Mouse (Mus musculus): ENCODE results near the gene Pla2g1b. TPM values are rescaled to one million over a fixed set of nuclear protein-coding genes. Genes with fewer than 3 reads are reported as not detected.

The Pla2g1b gene
- polyA plus RNA-seq, 1 experiment from 2014 or later = 489 TPM

GRCm38 (mm10) chr5:115450410-115451317 lies 15.4 kb upstream of the Pla2g1b start:
- ATAC-seq (ENCODE audit: low FRiP score, low TSS enrichment) (no peak), DNase-seq (ENCODE audit: low spot score) (no peak)
- Histone ChIP-seq H3K4me3 (ENCODE audit: low read depth, low read length) (no peak overlapping the region), H3K9me3 (ENCODE audit: control insufficient read depth, low read length) (no peaks in the 10 kb centered on the region), H3K4me2 (replicated peaks; ENCODE audit: low read depth) (no peak overlapping the region), H3K4me1 (replicated peaks; ENCODE audit: control insufficient read depth, insufficient read depth) (no peaks in the 10 kb centered on the region), H3K27ac (replicated peaks) (no peak overlapping the region), H3K27me3 (ENCODE audit: control insufficient read depth, insufficient read depth, low read length) (no peaks in the 10 kb centered on the region), H3K36me3 (ENCODE audit: control insufficient read depth, insufficient read depth, low read length) (no peaks in the 10 kb centered on the region), H3K9ac (ENCODE audit: low read length) (no peak overlapping the region)
- no peak for TF ChIP-seq EP300 (optimal IDR thresholded peaks at IDR 0.05)
- TF ChIP-seq CTCF (IDR thresholded peaks at IDR 0.05; ENCODE audit: low read depth) = no peak
- 91% methylated on average over 27 of the region's 27 CpGs for WGBS

- H3K4me3 ChIP-seq (ENCODE audit: low read depth, low read length) = no peak overlapping the region
- ATAC-seq (ENCODE audit: low FRiP score, low TSS enrichment) (no peak; the same call in 1 of the 2 replicates), DNase-seq (ENCODE audit: low spot score) (no peak)
- H3K4me1 ChIP-seq (replicated peaks; ENCODE audit: control insufficient read depth, insufficient read depth) = no peaks in the 10 kb centered on the region
- H3K4me2 ChIP-seq (replicated peaks; ENCODE audit: low read depth) = no peak overlapping the region
- H3K27ac ChIP-seq (replicated peaks) = no peak overlapping the region
- H3K9ac ChIP-seq (ENCODE audit: low read length) = no peak overlapping the region
- no peaks in the 10 kb centered on the region for H3K27me3 ChIP-seq (ENCODE audit: control insufficient read depth, insufficient read depth, low read length)
- no peaks in the 10 kb centered on the region for H3K9me3 ChIP-seq (ENCODE audit: control insufficient read depth, low read length)
- H3K36me3 ChIP-seq (ENCODE audit: control insufficient read depth, insufficient read depth, low read length) = no peaks in the 10 kb centered on the region
- 82% methylated on average over 12 of the region's 12 CpGs for WGBS
- TF ChIP-seq CTCF (IDR thresholded peaks at IDR 0.05; ENCODE audit: low read depth) = no peak
- no peak for TF ChIP-seq EP300 (optimal IDR thresholded peaks at IDR 0.05)
Measured at GRCm38 (mm10) chr5:115454422-115455090, 11.5 kb upstream of the Pla2g1b start.

GRCm38 (mm10) chr5:115455838-115456237 lies 10.2 kb upstream of the Pla2g1b start:
- Histone ChIP-seq H3K4me1 (replicated peaks; ENCODE audit: control insufficient read depth, insufficient read depth) (no peaks in the 10 kb centered on the region), H3K4me3 (ENCODE audit: low read depth, low read length) (no peak overlapping the region), H3K9me3 (ENCODE audit: control insufficient read depth, low read length) (no peaks in the 10 kb centered on the region), H3K9ac (ENCODE audit: low read length) (no peak overlapping the region), H3K27me3 (ENCODE audit: control insufficient read depth, insufficient read depth, low read length) (no peaks in the 10 kb centered on the region), H3K36me3 (ENCODE audit: control insufficient read depth, insufficient read depth, low read length) (no peaks in the 10 kb centered on the region), H3K4me2 (replicated peaks; ENCODE audit: low read depth) (no peak overlapping the region), H3K27ac (replicated peaks) (no peak overlapping the region)
- TF ChIP-seq EP300 (optimal IDR thresholded peaks at IDR 0.05) (no peak), CTCF (IDR thresholded peaks at IDR 0.05; ENCODE audit: low read depth) (no peak)
- ATAC-seq (ENCODE audit: low FRiP score, low TSS enrichment) (no peak), DNase-seq (ENCODE audit: low spot score) (no peak)
- 79% methylated on average over 7 of the region's 7 CpGs for WGBS

- no peak overlapping the region for H3K27ac ChIP-seq (replicated peaks)
- DNase-seq (ENCODE audit: low spot score) (peak; percentile 74), ATAC-seq (ENCODE audit: low FRiP score, low TSS enrichment) (peak; percentile 70)
- TF ChIP-seq CTCF (IDR thresholded peaks at IDR 0.05; ENCODE audit: low read depth) (no peak), EP300 (optimal IDR thresholded peaks at IDR 0.05) (no peak)
- no peak overlapping the region for H3K4me3 ChIP-seq (ENCODE audit: low read depth, low read length)
- no peaks in the 10 kb centered on the region for H3K36me3 ChIP-seq (ENCODE audit: control insufficient read depth, insufficient read depth, low read length)
- WGBS = 54% methylated on average over 13 of the region's 13 CpGs
- H3K4me1 ChIP-seq (replicated peaks; ENCODE audit: control insufficient read depth, insufficient read depth) = no peaks in the 10 kb centered on the region
- H3K4me2 ChIP-seq (replicated peaks; ENCODE audit: low read depth) = no peak overlapping the region
- no peaks in the 10 kb centered on the region for H3K9me3 ChIP-seq (ENCODE audit: control insufficient read depth, low read length)
- H3K27me3 ChIP-seq (ENCODE audit: control insufficient read depth, insufficient read depth, low read length) = no peaks in the 10 kb centered on the region
- no peak overlapping the region for H3K9ac ChIP-seq (ENCODE audit: low read length)
Measured at GRCm38 (mm10) chr5:115458918-115459317, 7.1 kb upstream of the Pla2g1b start.

GRCm38 (mm10) chr5:115464408-115465115 lies 1.5 kb upstream of the Pla2g1b start:
- Histone ChIP-seq H3K4me1 (replicated peaks; ENCODE audit: control insufficient read depth, insufficient read depth) (no peaks in the 10 kb centered on the region), H3K4me3 (ENCODE audit: low read depth, low read length) (no peak overlapping the region), H3K9ac (ENCODE audit: low read length) (no peak overlapping the region), H3K9me3 (ENCODE audit: control insufficient read depth, low read length) (no peaks in the 10 kb centered on the region), H3K4me2 (replicated peaks; ENCODE audit: low read depth) (no peak overlapping the region), H3K27me3 (ENCODE audit: control insufficient read depth, insufficient read depth, low read length) (no peaks in the 10 kb centered on the region), H3K36me3 (ENCODE audit: control insufficient read depth, insufficient read depth, low read length) (no peaks in the 10 kb centered on the region), H3K27ac (replicated peaks) (no peak overlapping the region)
- no peak for ATAC-seq (ENCODE audit: low FRiP score, low TSS enrichment)
- WGBS = 80% methylated on average over 18 of the region's 18 CpGs
- no peak for TF ChIP-seq CTCF (IDR thresholded peaks at IDR 0.05; ENCODE audit: low read depth)
- TF ChIP-seq EP300 (optimal IDR thresholded peaks at IDR 0.05) = no peak
- no peak for DNase-seq (ENCODE audit: low spot score)

All from stomach, postnatal 0 days (tissue).